Comparison of ENCODE assay signal across 26 mouse cellular contexts in genomic region chr17:35809395-35809794, GRCm38 (mm10). TPM values are rescaled to one million over a fixed set of nuclear protein-coding genes. Genes with fewer than 3 reads are reported as not detected.
DNase-seq lines count a peak whose midpoint lies in the region; ATAC-seq and TF ChIP-seq lines count a peak whose summit lies in the region.
"Had no signal": no experiment of that assay in that cellular context is flagged by ENCODE, and none has a peak within 500 bp of the region (broad histone marks: within the 10 kb centered on the region; RNA-seq: fewer than 3 reads in every experiment).

No protein-coding gene starts in this region.

- H3K36me3 ChIP-seq in heart, adult 2 months (ENCODE audit: control insufficient read depth, insufficient read depth, low read length): peaks cover 4% of the 10 kb centered on the region
- no peaks in the 10 kb centered on the region for H3K36me3 ChIP-seq in heart, embryonic 10.5 days
- H3K36me3 ChIP-seq in liver, adult 2 months (ENCODE audit: control insufficient read depth, insufficient read depth, low read length): no peaks in the 10 kb centered on the region
- no peaks in the 10 kb centered on the region for H3K36me3 ChIP-seq in liver, postnatal 0 days (replicated peaks; ENCODE audit: insufficient read depth, low read length)
- H3K36me3 ChIP-seq: embryonic facial prominence, embryonic 10.5 days; embryonic facial prominence, embryonic 12.5 days; forebrain, embryonic 15.5 days; G1E had no signal

- no peaks in the 10 kb centered on the region for H3K9me3 ChIP-seq in heart, embryonic 10.5 days
- no peaks in the 10 kb centered on the region for H3K9me3 ChIP-seq in liver, postnatal 0 days (ENCODE audit: low read length)
- H3K9me3 ChIP-seq: embryonic facial prominence, embryonic 10.5 days; embryonic facial prominence, embryonic 12.5 days; forebrain, embryonic 13.5 days; forebrain, embryonic 15.5 days; G1E had no signal

- no peak for TF ChIP-seq CTCF in gastrocnemius, adult 2 months (IDR thresholded peaks at IDR 0.05)
- no peak for TF ChIP-seq CTCF in heart, adult 2 months (IDR thresholded peaks at IDR 0.05)
- 0 out of 2 replicates have a peak, but pooled peaks have one; percentile 4 for TF ChIP-seq CTCF in liver, adult 2 months (IDR thresholded peaks at IDR 0.05; ENCODE audit: low read depth, low read length)
- no peak for TF ChIP-seq CTCF in liver, postnatal 0 days (IDR thresholded peaks at IDR 0.05; ENCODE audit: low read depth)

- H3K4me1 ChIP-seq in heart, adult 2 months (ENCODE audit: control insufficient read depth, insufficient read depth, low read length): peaks cover 36% of the 10 kb centered on the region
- H3K4me1 ChIP-seq in heart, embryonic 10.5 days: peaks cover 22% of the 10 kb centered on the region
- peaks cover 12% of the 10 kb centered on the region for H3K4me1 ChIP-seq in liver, adult 2 months (ENCODE audit: control insufficient read depth, insufficient read depth, low read length)
- peaks cover 18% of the 10 kb centered on the region for H3K4me1 ChIP-seq in liver, postnatal 0 days (ENCODE audit: insufficient read depth)

- no peak overlapping the region for H3K4me2 ChIP-seq in liver, postnatal 0 days (ENCODE audit: low read depth, low read length)
- H3K4me2 ChIP-seq: embryonic facial prominence, embryonic 12.5 days; forebrain, embryonic 13.5 days; forebrain, embryonic 15.5 days had no signal

- TF ChIP-seq EP300 in heart, adult 2 months (IDR thresholded peaks at IDR 0.05; ENCODE audit: insufficient read depth, low read depth, low read length): no peak
- TF ChIP-seq EP300 in liver, postnatal 0 days (IDR thresholded peaks at IDR 0.05; ENCODE audit: low read depth): no peak

- H3K79me2 ChIP-seq in heart, adult 2 months (replicated peaks; ENCODE audit: control insufficient read depth, insufficient read depth, low read length): no peaks in the 10 kb centered on the region
- no peaks in the 10 kb centered on the region for H3K79me2 ChIP-seq in liver, adult 2 months (ENCODE audit: control insufficient read depth, insufficient read depth, low read length)

- no peak for ATAC-seq in liver, postnatal 0 days
- ATAC-seq in granulocyte monocyte progenitor cell, adult 5-6 weeks (replicated peaks; ENCODE audit: poor library complexity, severe bottlenecking): 0 out of 2 replicates have a peak, but pooled peaks have one; percentile 21
- ATAC-seq: activated CD4-positive, CD25-positive, alpha-beta regulatory T cell, adult 4 months; CD4-positive, CD25-positive, alpha-beta regulatory T cell, adult 4 months; forebrain, embryonic 13.5 days; forebrain, embryonic 15.5 days; Patski had no signal

- DNase-seq in gastrocnemius, adult 2 months: no peak
- no peak for DNase-seq in gastrocnemius, adult 8-10 months (ENCODE audit: low spot score in 2 of 2)
- DNase-seq in heart, adult 2 months: no peak
- DNase-seq in heart, embryonic 10.5 days (ENCODE audit: low spot score): no peak
- DNase-seq in liver, adult 2 months (ENCODE audit: extremely low read depth, low read depth, low spot score): no peak
- no peak for DNase-seq in liver, postnatal 0 days
- no peak for DNase-seq in ovary, postnatal 36 days (ENCODE audit: low spot score)
- DNase-seq: adrenal gland, adult 8-10 months; adrenal gland, postnatal 14 days; adrenal gland, postnatal 36 days; B cell, adult 2 months; cerebellum, adult 11-12 months; cerebellum, adult 2 months; cerebellum, adult 9-10 months; cerebellum, postnatal 10 days; cerebellum, postnatal 25 days had no signal

- TF ChIP-seq POLR2A in heart, adult 2 months (IDR thresholded peaks at IDR 0.05; ENCODE audit: insufficient read depth, low read depth, low read length): no peak
- no peak for TF ChIP-seq POLR2A in liver, adult 2 months (IDR thresholded peaks at IDR 0.05; ENCODE audit: extremely low read depth, insufficient read depth, low read length)

- intact Hi-C loops in gastrocnemius, adult 2 months (cut with DNase I): no loop called here
- intact Hi-C loops in heart, adult 2 months (cut with DNase I): no loop called here

- H3K27ac ChIP-seq in gastrocnemius, adult 2 months: peak overlapping the region; percentile 84
- H3K27ac ChIP-seq in heart, adult 2 months: peak overlapping the region; percentile 88
- no peak overlapping the region for H3K27ac ChIP-seq in heart, embryonic 10.5 days
- H3K27ac ChIP-seq in liver, adult 2 months (replicated peaks; ENCODE audit: insufficient read depth, low read depth, low read length): no peak overlapping the region
- H3K27ac ChIP-seq in liver, postnatal 0 days (ENCODE audit: low read depth): no peak overlapping the region
- H3K27ac ChIP-seq: embryonic facial prominence, embryonic 10.5 days; embryonic facial prominence, embryonic 12.5 days; forebrain, embryonic 13.5 days; forebrain, embryonic 15.5 days had no signal

- H3K4me3 ChIP-seq in gastrocnemius, adult 2 months: no peak overlapping the region
- H3K4me3 ChIP-seq in heart, adult 2 months: no peak overlapping the region
- H3K4me3 ChIP-seq in heart, embryonic 10.5 days: no peak overlapping the region
- H3K4me3 ChIP-seq in liver, adult 2 months (ENCODE audit: insufficient read depth, low read depth, low read length): no peak overlapping the region
- H3K4me3 ChIP-seq in liver, postnatal 0 days (ENCODE audit: low read depth, low read length): no peak overlapping the region
- H3K4me3 ChIP-seq: embryonic facial prominence, embryonic 10.5 days; embryonic facial prominence, embryonic 12.5 days; forebrain, embryonic 13.5 days; forebrain, embryonic 15.5 days had no signal

- no peak overlapping the region for H3K9ac ChIP-seq in heart, adult 2 months (ENCODE audit: low read depth, low read length)
- no peak overlapping the region for H3K9ac ChIP-seq in liver, adult 2 months (ENCODE audit: low read depth, low read length)
- H3K9ac ChIP-seq in liver, postnatal 0 days (replicated peaks): no peak overlapping the region
- H3K9ac ChIP-seq: embryonic facial prominence, embryonic 12.5 days; forebrain, embryonic 13.5 days; forebrain, embryonic 15.5 days had no signal

- WGBS in heart, adult 2 months: 87% methylated on average over 11 of the region's 11 CpGs
- WGBS in heart, embryonic 10.5 days: 81% methylated on average over 11 of the region's 11 CpGs
- 85% methylated on average over 11 of the region's 11 CpGs for WGBS in liver, adult 2 months
- WGBS in liver, postnatal 0 days (ENCODE audit: insufficient replicate concordance): 87% methylated on average over 11 of the region's 11 CpGs

- no peaks in the 10 kb centered on the region for H3K27me3 ChIP-seq in heart, adult 2 months (ENCODE audit: control insufficient read depth, insufficient read depth, low read length)
- no peaks in the 10 kb centered on the region for H3K27me3 ChIP-seq in heart, embryonic 10.5 days (ENCODE audit: insufficient read depth, poor library complexity, severe bottlenecking)
- H3K27me3 ChIP-seq in liver, adult 2 months (ENCODE audit: control insufficient read depth, insufficient read depth, low read length): no peaks in the 10 kb centered on the region
- no peaks in the 10 kb centered on the region for H3K27me3 ChIP-seq in liver, postnatal 0 days (ENCODE audit: insufficient read depth, low read length)
- H3K27me3 ChIP-seq: CH12.LX; embryonic facial prominence, embryonic 12.5 days; forebrain, embryonic 13.5 days; forebrain, embryonic 15.5 days; Patski had no signal

RNA-seq across cellular contexts. Expression of gene Ier3, which starts 12.1 kb away (rescaled TPM):
- total RNA-seq in gastrocnemius, adult 2 months (2021): 1 to 10 TPM; 4.4 to 8.6 TPM
- total RNA-seq in gastrocnemius, adult 8-10 months (2022): 1 to 10 TPM; 5.6 to 7.8 (median 6.6) TPM
- total RNA-seq in heart, adult 2 months (2021): 10 to 100 TPM; 15.6 to 37.0 TPM
- 30.9 and 33.1 TPM in 2 replicates for polyA plus RNA-seq in heart, adult 2 months (2012; rRNA removed)
- 13.2 and 16.8 TPM in 2 replicates for polyA plus RNA-seq in heart, embryonic 10.5 days (2016; fragmentation: Nextera tagmentation; extraction: Ambion mirVana)
- 0.92 and 0.94 TPM in 2 replicates for total RNA-seq in liver, adult 2 months (2014; rRNA removed)
- 0.91 and 1.6 TPM in 2 replicates for polyA plus RNA-seq in liver, adult 2 months (2012; rRNA removed)
- polyA plus RNA-seq in liver, postnatal 0 days (2015; fragmentation: Nextera tagmentation; extraction: Ambion mirVana): 15.4 and 18.6 TPM in 2 replicates
- 4.6 and 18.1 TPM in 2 replicates for total RNA-seq in granulocyte monocyte progenitor cell, adult 5-6 weeks (2014; fragmentation: Nextera tagmentation)
- 44.3 and 53.7 TPM in 2 replicates for total RNA-seq in granulocyte monocyte progenitor cell, adult 5-6 weeks (2017)

RNA-seq across cellular contexts. Expression of gene Flot1, which starts 13.6 kb away (rescaled TPM):
- 10 to 100 TPM; 45.4 to 50.9 TPM for total RNA-seq in gastrocnemius, adult 2 months (2021)
- 10 to 100 TPM; 52.6 to 67.2 (median 55.9) TPM for total RNA-seq in gastrocnemius, adult 8-10 months (2022)
- total RNA-seq in heart, adult 2 months (2021): 100 to 1,000 TPM; 133 to 148 TPM
- 138 and 144 TPM in 2 replicates for polyA plus RNA-seq in heart, adult 2 months (2012; rRNA removed)
- polyA plus RNA-seq in heart, embryonic 10.5 days (2016; fragmentation: Nextera tagmentation; extraction: Ambion mirVana): 66.2 and 71.7 TPM in 2 replicates
- 18.0 and 19.5 TPM in 2 replicates for total RNA-seq in liver, adult 2 months (2014; rRNA removed)
- 19.6 and 26.7 TPM in 2 replicates for polyA plus RNA-seq in liver, adult 2 months (2012; rRNA removed)
- polyA plus RNA-seq in liver, postnatal 0 days (2015; fragmentation: Nextera tagmentation; extraction: Ambion mirVana): 25.9 and 31.3 TPM in 2 replicates
- total RNA-seq in granulocyte monocyte progenitor cell, adult 5-6 weeks (2014; fragmentation: Nextera tagmentation): 66.8 and 109 TPM in 2 replicates
- 58.3 and 63.6 TPM in 2 replicates for total RNA-seq in granulocyte monocyte progenitor cell, adult 5-6 weeks (2017)

RNA-seq across cellular contexts. Expression of gene Tubb5, which starts 28.7 kb away (rescaled TPM):
- 10 to 100 TPM; 29.7 to 40.0 TPM for total RNA-seq in gastrocnemius, adult 2 months (2021)
- total RNA-seq in gastrocnemius, adult 8-10 months (2022): 10 to 100 TPM; 26.7 to 34.5 (median 28.3) TPM
- 10 to 100 TPM; 83.0 to 90.1 TPM for total RNA-seq in heart, adult 2 months (2021)
- 108 and 134 TPM in 2 replicates for polyA plus RNA-seq in heart, adult 2 months (2012; rRNA removed)
- 911 and 1,091 TPM in 2 replicates for polyA plus RNA-seq in heart, embryonic 10.5 days (2016; fragmentation: Nextera tagmentation; extraction: Ambion mirVana)
- 37.5 and 67.3 TPM in 2 replicates for total RNA-seq in liver, adult 2 months (2014; rRNA removed)
- 56.4 and 62.2 TPM in 2 replicates for polyA plus RNA-seq in liver, adult 2 months (2012; rRNA removed)
- 198 and 213 TPM in 2 replicates for polyA plus RNA-seq in liver, postnatal 0 days (2015; fragmentation: Nextera tagmentation; extraction: Ambion mirVana)
- 640 and 699 TPM in 2 replicates for total RNA-seq in granulocyte monocyte progenitor cell, adult 5-6 weeks (2014; fragmentation: Nextera tagmentation)
- total RNA-seq in granulocyte monocyte progenitor cell, adult 5-6 weeks (2017): 874 and 1,022 TPM in 2 replicates

RNA-seq across cellular contexts. Expression of gene Mdc1, which starts 31.9 kb away (rescaled TPM):
- total RNA-seq in gastrocnemius, adult 2 months (2021): 1 to 10 TPM; 3.6 to 4.4 TPM
- total RNA-seq in gastrocnemius, adult 8-10 months (2022): 1 to 10 TPM; 3.2 to 5.0 (median 4.0) TPM
- 10 to 100 TPM; 13.2 to 13.3 TPM for total RNA-seq in heart, adult 2 months (2021)
- 4.2 and 8.3 TPM in 2 replicates for polyA plus RNA-seq in heart, adult 2 months (2012; rRNA removed)
- 25.3 and 29.1 TPM in 2 replicates for polyA plus RNA-seq in heart, embryonic 10.5 days (2016; fragmentation: Nextera tagmentation; extraction: Ambion mirVana)
- 3.0 and 3.5 TPM in 2 replicates for total RNA-seq in liver, adult 2 months (2014; rRNA removed)
- 1.7 and 2.4 TPM in 2 replicates for polyA plus RNA-seq in liver, adult 2 months (2012; rRNA removed)
- polyA plus RNA-seq in liver, postnatal 0 days (2015; fragmentation: Nextera tagmentation; extraction: Ambion mirVana): 2.5 and 3.3 TPM in 2 replicates
- total RNA-seq in granulocyte monocyte progenitor cell, adult 5-6 weeks (2014; fragmentation: Nextera tagmentation): 103 and 159 TPM in 2 replicates
- total RNA-seq in granulocyte monocyte progenitor cell, adult 5-6 weeks (2017): 23.7 and 28.6 TPM in 2 replicates

RNA-seq across cellular contexts. Expression of gene Nrm, which starts 51.7 kb away (rescaled TPM):
- under 1 TPM; 0.82 to 0.86 TPM for total RNA-seq in gastrocnemius, adult 2 months (2021)
- total RNA-seq in gastrocnemius, adult 8-10 months (2022): 1 to 10 TPM in 2 of 4 experiments, under 1 TPM in 2; 0.52 to 2.6 (median 1.4) TPM
- total RNA-seq in heart, adult 2 months (2021): 1 to 10 TPM; 1.8 TPM
- polyA plus RNA-seq in heart, adult 2 months (2012; rRNA removed): 5.3 and 5.6 TPM in 2 replicates
- 56.5 and 58.3 TPM in 2 replicates for polyA plus RNA-seq in heart, embryonic 10.5 days (2016; fragmentation: Nextera tagmentation; extraction: Ambion mirVana)
- 0.18 and 2.4 TPM in 2 replicates for total RNA-seq in liver, adult 2 months (2014; rRNA removed)
- 1.4 and 2.4 TPM in 2 replicates for polyA plus RNA-seq in liver, adult 2 months (2012; rRNA removed)
- polyA plus RNA-seq in liver, postnatal 0 days (2015; fragmentation: Nextera tagmentation; extraction: Ambion mirVana): 15.5 and 15.8 TPM in 2 replicates
- total RNA-seq in granulocyte monocyte progenitor cell, adult 5-6 weeks (2014; fragmentation: Nextera tagmentation): 66.8 and 88.9 TPM in 2 replicates
- total RNA-seq in granulocyte monocyte progenitor cell, adult 5-6 weeks (2017): 41.5 and 46.0 TPM in 2 replicates

Comparison
In these comparisons a context has a peak if more than half of its experiments do, and no peak if none do; other contexts are left out.
1. H3K27ac ChIP-seq: peak in gastrocnemius, adult 2 months (single experiment) and heart, adult 2 months (single experiment); none in heart, embryonic 10.5 days (single experiment), liver, adult 2 months (single experiment) and liver, postnatal 0 days (single experiment).